Mouse (Mus musculus) limb, embryonic 10.5 days (tissue): ENCODE data around the gene Enpp6. TPM values are rescaled to one million over a fixed set of nuclear protein-coding genes. Genes with fewer than 3 reads are reported as not detected.

Experiments
- polyA plus RNA-seq: library from polyadenylated mRNA; unstranded; fragments of >200 nt; fragmentation: Nextera tagmentation; extraction: Ambion mirVana; gene quantifications from 2 replicates; pipeline ENCODE4 v1.2.1, GENCODE M21; 2016

The Enpp6 gene
- polyA plus RNA-seq, 1 experiment from 2014 or later, result 0.24 TPM

Other genes with a start within 250 kb of the Enpp6 start
- 7.7 and 8.1 TPM in 2 replicates for gene Irf2, start 247.2 kb upstream of the Enpp6 start, polyA plus RNA-seq